Mouse (Mus musculus): ENCODE measurements around the gene Gh.
A peak's percentile ranks its signal among the peaks of the same experiment; 100 is the strongest.
"Not testable (repeated sequence)": the region's sequence is repeated elsewhere in the genome, so short reads cannot be mapped to it uniquely, and the experiment has no call there.

Gene Gh

GRCm38 (mm10) chr11:106301765-106302164 lies at the start of gene Gh:
Gene Gh, minus strand, starts transcription at chr11:106301865.
- no peak for DNase-seq (ENCODE audit: low spot score)

GRCm38 (mm10) chr11:106351253-106351652 lies 49.6 kb upstream of the Gh start:
- no peak for DNase-seq (ENCODE audit: low spot score)

- no peak for DNase-seq (ENCODE audit: low spot score)
Observed at GRCm38 (mm10) chr11:106350853-106351252, 49.2 kb upstream of the Gh start.

- no peak for DNase-seq (ENCODE audit: low spot score)
Observed at GRCm38 (mm10) chr11:106349772-106350171, 48.1 kb upstream of the Gh start.

- DNase-seq (ENCODE audit: low spot score), result no peak
Observed at GRCm38 (mm10) chr11:106344910-106345309, 43.2 kb upstream of the Gh start.

GRCm38 (mm10) chr11:106340990-106341520 lies 39.4 kb upstream of the Gh start:
- no peak for DNase-seq (ENCODE audit: low spot score)

GRCm38 (mm10) chr11:106339323-106339722 lies 37.7 kb upstream of the Gh start:
- not testable (repeated sequence) for DNase-seq (ENCODE audit: low spot score)

- no peak for DNase-seq (ENCODE audit: low spot score)
Observed at GRCm38 (mm10) chr11:106338870-106339269, 37.2 kb upstream of the Gh start.

GRCm38 (mm10) chr11:106338029-106338428 lies 36.4 kb upstream of the Gh start:
- DNase-seq (ENCODE audit: low spot score), result no peak

GRCm38 (mm10) chr11:106334066-106334465 lies 32.4 kb upstream of the Gh start:
- DNase-seq (ENCODE audit: low spot score), result no peak

GRCm38 (mm10) chr11:106332458-106332857 lies 30.8 kb upstream of the Gh start:
- no peak for DNase-seq (ENCODE audit: low spot score)

GRCm38 (mm10) chr11:106329682-106330081 lies 28.0 kb upstream of the Gh start:
- peak; percentile 46 for DNase-seq (ENCODE audit: low spot score)

GRCm38 (mm10) chr11:106329128-106329527 lies 27.5 kb upstream of the Gh start:
- DNase-seq (ENCODE audit: low spot score), result no peak

- DNase-seq (ENCODE audit: low spot score), result no peak
Observed at GRCm38 (mm10) chr11:106328521-106328920, 26.9 kb upstream of the Gh start.

- DNase-seq (ENCODE audit: low spot score), result no peak
Observed at GRCm38 (mm10) chr11:106326475-106326874, 24.8 kb upstream of the Gh start.

- DNase-seq (ENCODE audit: low spot score), result peak; percentile 58
Observed at GRCm38 (mm10) chr11:106325566-106326206, 24.0 kb upstream of the Gh start.

- DNase-seq (ENCODE audit: low spot score), result peak; percentile 54
Observed at GRCm38 (mm10) chr11:106324858-106325257, 23.2 kb upstream of the Gh start.

- no peak for DNase-seq (ENCODE audit: low spot score)
Observed at GRCm38 (mm10) chr11:106318406-106319366, 17.0 kb upstream of the Gh start.

GRCm38 (mm10) chr11:106317801-106318200 lies 16.1 kb upstream of the Gh start:
- DNase-seq (ENCODE audit: low spot score), result no peak

- no peak for DNase-seq (ENCODE audit: low spot score)
Observed at GRCm38 (mm10) chr11:106316416-106316815, 14.8 kb upstream of the Gh start.

GRCm38 (mm10) chr11:106314333-106314812 lies 12.7 kb upstream of the Gh start, which contains the start of gene Cd79b:
Gene Cd79b, minus strand, starts transcription at chr11:106314762.
- DNase-seq (ENCODE audit: low spot score), result peak; percentile 40

- no peak for DNase-seq (ENCODE audit: low spot score)
Observed at GRCm38 (mm10) chr11:106313533-106313932, 11.9 kb upstream of the Gh start.

GRCm38 (mm10) chr11:106310123-106310522 lies 8.5 kb upstream of the Gh start:
- DNase-seq (ENCODE audit: low spot score), result no peak

All from spleen, adult 12 weeks (tissue).